Mouse (Mus musculus): ENCODE measurements around the gene Olfr853. TPM values are rescaled to one million over a fixed set of nuclear protein-coding genes. Genes with fewer than 3 reads are reported as not detected.

Olfr853 gene
- not detected in 2 replicates for polyA plus RNA-seq (2012; rRNA removed; ENCODE audit: low replicate concordance)

DNA sequence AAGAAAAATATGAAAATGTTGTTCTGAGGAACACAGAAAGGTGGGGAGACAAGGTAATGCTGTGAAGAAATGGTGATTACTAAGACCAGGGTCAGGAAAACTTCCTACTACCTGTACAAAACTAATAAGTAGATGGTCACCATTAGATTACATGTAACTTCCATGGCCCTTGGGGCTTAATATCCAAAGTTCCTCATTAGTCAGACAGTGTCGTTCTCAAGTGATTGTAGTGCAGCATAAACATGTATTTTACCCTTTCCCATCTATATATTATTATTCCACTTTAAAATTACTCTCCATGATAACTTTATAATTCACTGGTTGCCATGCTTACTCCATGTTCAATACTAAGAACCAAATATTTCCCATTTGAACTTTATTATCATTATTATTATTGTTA lies at the start of gene Olfr853:
Gene Olfr853, minus strand, starts transcription at position 101 of the 400 bp plus-strand sequence.

DNA sequence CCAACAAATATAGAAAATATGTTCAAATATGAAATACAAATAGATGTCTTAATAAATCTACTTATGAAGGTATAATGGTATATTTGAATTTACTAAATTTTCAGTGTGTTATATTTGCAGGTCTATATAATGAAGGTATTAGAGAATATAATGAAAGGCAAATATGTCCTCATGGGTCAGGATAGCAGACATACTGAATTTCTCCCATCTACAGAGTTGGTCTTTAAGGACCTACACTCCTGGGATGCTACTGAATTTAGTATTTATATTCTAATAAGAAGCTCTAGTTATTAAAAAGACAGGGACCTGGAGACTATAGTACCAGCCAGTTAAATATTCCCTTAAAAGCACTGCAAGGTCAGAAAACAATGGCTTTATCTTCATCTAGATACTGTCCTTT lies 41.4 kb upstream of the Olfr853 start, which contains the start of gene Olfr855:
Gene Olfr855, plus strand, starts transcription at position 301 of the 400 bp plus-strand sequence.

GRCm38 (mm10) chr9:19567282-19567681 lies 26.4 kb upstream of the Olfr853 start, which contains the start of gene Olfr854:
Olfr854 (minus strand) TSS chr9:19567382.

GRCm38 (mm10) chr9:19492995-19493394 lies 47.9 kb downstream of the Olfr853 start, which contains the start of gene Olfr851:
Olfr851 (plus strand) TSS chr9:19493295.

Other genes with a start within 250 kb of the Olfr853 start
- not detected in 2 replicates for gene Olfr844, start 224.7 kb downstream of the Olfr853 start, polyA plus RNA-seq (2012; rRNA removed; ENCODE audit: low replicate concordance)
- not detected in 2 replicates for gene Olfr845, start 204.6 kb downstream of the Olfr853 start, polyA plus RNA-seq (2012; rRNA removed; ENCODE audit: low replicate concordance)
- not detected in 2 replicates for gene Olfr846, start 177.1 kb downstream of the Olfr853 start, polyA plus RNA-seq (2012; rRNA removed; ENCODE audit: low replicate concordance)
- not detected in 2 replicates for gene Olfr847, start 162.4 kb downstream of the Olfr853 start, polyA plus RNA-seq (2012; rRNA removed; ENCODE audit: low replicate concordance)
- gene Olfr849, start 100.8 kb downstream of the Olfr853 start, polyA plus RNA-seq (2012; rRNA removed; ENCODE audit: low replicate concordance): not detected in 2 replicates
- gene Olfr850, start 62.8 kb downstream of the Olfr853 start, polyA plus RNA-seq (2012; rRNA removed; ENCODE audit: low replicate concordance): not detected in 2 replicates
- not detected in 2 replicates for gene Olfr851, start 47.8 kb downstream of the Olfr853 start, polyA plus RNA-seq (2012; rRNA removed; ENCODE audit: low replicate concordance)
- gene Olfr854, start 26.3 kb upstream of the Olfr853 start, polyA plus RNA-seq (2012; rRNA removed; ENCODE audit: low replicate concordance): not detected in 2 replicates
- gene Olfr855, start 41.5 kb upstream of the Olfr853 start, polyA plus RNA-seq (2012; rRNA removed; ENCODE audit: low replicate concordance): not detected in 2 replicates
- 7.9 and 16.4 TPM in 2 replicates for gene Zfp317, start 81.0 kb upstream of the Olfr853 start, polyA plus RNA-seq (2012; rRNA removed; ENCODE audit: low replicate concordance)
- 0.17 TPM in 1 of 2 replicates, not detected in the other for gene Olfr857, start 168.4 kb upstream of the Olfr853 start, polyA plus RNA-seq (2012; rRNA removed; ENCODE audit: low replicate concordance)
- gene Olfr58, start 239.2 kb upstream of the Olfr853 start, polyA plus RNA-seq (2012; rRNA removed; ENCODE audit: low replicate concordance): not detected in 2 replicates